In genomic region chr12:81849629-81850028, GRCm38 (mm10) we compare ENCODE assay signal across 29 mouse cellular contexts. TPM values are rescaled to one million over a fixed set of nuclear protein-coding genes. Genes with fewer than 3 reads are reported as not detected.
DNase-seq lines count a peak whose midpoint lies in the region; ATAC-seq and TF ChIP-seq lines count a peak whose summit lies in the region.
"Had no signal": no experiment of that assay in that cellular context is flagged by ENCODE, and none has a peak within 500 bp of the region (broad histone marks: within the 10 kb centered on the region; RNA-seq: fewer than 3 reads in every experiment).

No protein-coding gene starts in this region.

- peak overlapping the region; percentile 36; the same call in 1 of the 2 replicates for H3K27ac ChIP-seq in lung, embryonic 14.5 days (ENCODE audit: low read depth)
- peak overlapping the region; percentile 55 for H3K27ac ChIP-seq in stomach, embryonic 15.5 days
- H3K27ac ChIP-seq in stomach, postnatal 0 days (replicated peaks) = no peak overlapping the region
- H3K27ac ChIP-seq: forebrain, embryonic 12.5 days; heart, adult 2 months; hindbrain, embryonic 13.5 days; limb, embryonic 13.5 days; liver, embryonic 12.5 days; neural tube, embryonic 15.5 days had no signal

- no peaks in the 10 kb centered on the region for H3K36me3 ChIP-seq in lung, embryonic 14.5 days (ENCODE audit: insufficient read depth)
- H3K36me3 ChIP-seq in stomach, embryonic 15.5 days = no peaks in the 10 kb centered on the region
- H3K36me3 ChIP-seq in stomach, postnatal 0 days (ENCODE audit: control insufficient read depth, insufficient read depth, low read length) = no peaks in the 10 kb centered on the region
- H3K36me3 ChIP-seq: forebrain, embryonic 12.5 days; heart, embryonic 12.5 days; hindbrain, embryonic 13.5 days; limb, embryonic 13.5 days; liver, embryonic 12.5 days; neural tube, embryonic 15.5 days had no signal

- no peaks in the 10 kb centered on the region for H3K27me3 ChIP-seq in lung, embryonic 14.5 days (ENCODE audit: insufficient read depth, low read length)
- H3K27me3 ChIP-seq in stomach, embryonic 15.5 days (replicated peaks) = no peaks in the 10 kb centered on the region
- no peaks in the 10 kb centered on the region for H3K27me3 ChIP-seq in stomach, postnatal 0 days (ENCODE audit: control insufficient read depth, insufficient read depth, low read length)
- H3K27me3 ChIP-seq: heart, embryonic 12.5 days; neural tube, embryonic 15.5 days had no signal

- peaks cover 18% of the 10 kb centered on the region for H3K4me1 ChIP-seq in lung, embryonic 14.5 days (ENCODE audit: insufficient read depth)
- peaks cover 14% of the 10 kb centered on the region for H3K4me1 ChIP-seq in stomach, embryonic 15.5 days
- no peaks in the 10 kb centered on the region; the same call in 1 of the 2 replicates for H3K4me1 ChIP-seq in stomach, postnatal 0 days (replicated peaks; ENCODE audit: control insufficient read depth, insufficient read depth)

- H3K9ac ChIP-seq in lung, embryonic 14.5 days = no peak overlapping the region
- no peak overlapping the region for H3K9ac ChIP-seq in stomach, embryonic 15.5 days
- H3K9ac ChIP-seq in stomach, postnatal 0 days (ENCODE audit: low read length) = no peak overlapping the region
- H3K9ac ChIP-seq: forebrain, embryonic 12.5 days; forebrain, postnatal 0 days; heart, embryonic 12.5 days; hindbrain, embryonic 13.5 days; limb, embryonic 13.5 days; liver, embryonic 12.5 days; liver, postnatal 0 days; neural tube, embryonic 15.5 days had no signal

- H3K9me3 ChIP-seq in lung, embryonic 14.5 days (ENCODE audit: low read depth, low read length) = no peaks in the 10 kb centered on the region
- no peaks in the 10 kb centered on the region for H3K9me3 ChIP-seq in stomach, embryonic 15.5 days
- H3K9me3 ChIP-seq in stomach, postnatal 0 days (ENCODE audit: control insufficient read depth, low read length) = no peaks in the 10 kb centered on the region
- H3K9me3 ChIP-seq: forebrain, embryonic 12.5 days; heart, embryonic 12.5 days; hindbrain, embryonic 13.5 days; limb, embryonic 13.5 days; liver, embryonic 12.5 days; megakaryocyte, embryonic 14.5 days; neural tube, embryonic 15.5 days had no signal

- no peak overlapping the region for H3K4me2 ChIP-seq in lung, embryonic 14.5 days
- no peak overlapping the region for H3K4me2 ChIP-seq in stomach, embryonic 15.5 days
- no peak overlapping the region for H3K4me2 ChIP-seq in stomach, postnatal 0 days (replicated peaks; ENCODE audit: low read depth)
- H3K4me2 ChIP-seq: forebrain, embryonic 12.5 days; heart, embryonic 12.5 days; hindbrain, embryonic 13.5 days; limb, embryonic 13.5 days; liver, embryonic 12.5 days; neural tube, embryonic 15.5 days had no signal

- H3K4me3 ChIP-seq in lung, embryonic 14.5 days (ENCODE audit: low read depth, low read length) = no peak overlapping the region
- H3K4me3 ChIP-seq in stomach, embryonic 15.5 days (replicated peaks) = no peak overlapping the region
- H3K4me3 ChIP-seq in stomach, postnatal 0 days (ENCODE audit: low read depth, low read length) = no peak overlapping the region
- H3K4me3 ChIP-seq: erythroblast, embryonic 14.5 days; forebrain, embryonic 12.5 days; heart, adult 2 months; heart, embryonic 12.5 days; hindbrain, embryonic 13.5 days; limb, embryonic 13.5 days; liver, embryonic 12.5 days; megakaryocyte, embryonic 14.5 days; neural tube, embryonic 15.5 days had no signal

- peak; percentile 77 for DNase-seq in lung, embryonic 14.5 days
- DNase-seq in lung, adult 18-20 months = no peak
- no peak for DNase-seq in stomach, postnatal 0 days (ENCODE audit: low spot score)
- peak; percentile 27 for DNase-seq in lung, postnatal 14 days
- no peak for DNase-seq in thymus, postnatal 4 days
- DNase-seq in cerebellum, adult 8-10 months = no peak
- DNase-seq: adrenal gland, postnatal 25 days; cerebellum, adult 18-20 months; cerebellum, postnatal 14 days; forebrain, postnatal 0 days; heart, adult 2 months; heart, postnatal 4 days; kidney, adult 8-10 months; kidney, postnatal 14 days; layer of hippocampus, adult 9-11 months; liver, postnatal 0 days; midbrain, embryonic 14.5 days; right cerebral cortex, adult 18-20 months; spleen, adult 18-20 months had no signal

- no peak for TF ChIP-seq EP300 in stomach, postnatal 0 days (optimal IDR thresholded peaks at IDR 0.05)

- WGBS in lung, embryonic 14.5 days = 29% methylated on average over 8 of the region's 8 CpGs
- WGBS in stomach, embryonic 15.5 days = 36% methylated on average over 8 of the region's 8 CpGs
- 28% methylated on average over 8 of the region's 8 CpGs for WGBS in stomach, postnatal 0 days

- TF ChIP-seq CTCF in lung, embryonic 14.5 days (IDR thresholded peaks at IDR 0.05; ENCODE audit: low read depth) = no peak
- no peak for TF ChIP-seq CTCF in stomach, postnatal 0 days (IDR thresholded peaks at IDR 0.05; ENCODE audit: low read depth)

- peak; percentile 33; the same call in 1 of the 2 replicates for ATAC-seq in lung, embryonic 14.5 days (ENCODE audit: insufficient read depth)
- no peak for ATAC-seq in stomach, embryonic 15.5 days (ENCODE audit: insufficient read depth, low FRiP score, low read depth)
- ATAC-seq in stomach, postnatal 0 days (ENCODE audit: low FRiP score, low TSS enrichment) = no peak
- ATAC-seq: forebrain, postnatal 0 days; intestine, embryonic 16.5 days; liver, embryonic 12.5 days; liver, postnatal 0 days had no signal

RNA-seq across cellular contexts. Expression of gene Pcnx, which starts 10.2 kb away (rescaled TPM):
- 17.4 and 20.7 TPM in 2 replicates for polyA plus RNA-seq in lung, embryonic 14.5 days (2014; fragmentation: Nextera tagmentation; extraction: Ambion mirVana)
- 8.2 and 9.4 TPM in 2 replicates for polyA plus RNA-seq in stomach, embryonic 15.5 days (2015; fragmentation: Nextera tagmentation; extraction: Ambion mirVana)
- 5.1 TPM in 2 replicates for polyA plus RNA-seq in stomach, postnatal 0 days (2015; fragmentation: Nextera tagmentation; extraction: Ambion mirVana)

Comparison
In these comparisons a context has a peak if more than half of its experiments do, and no peak if none do; other contexts are left out.
1. DNase-seq: peak in lung, embryonic 14.5 days (single experiment) and lung, postnatal 14 days (single experiment); none in lung, adult 18-20 months (0 of 2), stomach, postnatal 0 days (single experiment), thymus, postnatal 4 days (single experiment) and cerebellum, adult 8-10 months (single experiment).